Mouse (Mus musculus): ENCODE measurements at regions not wholly inside any gene's neighbourhood (a gene's known extent, or its start where the extent isn't known, plus 50 kb on each side); places are given as distances from the start of the nearest gene placed in this dataset. TPM values are rescaled to one million over a fixed set of nuclear protein-coding genes. Genes with fewer than 3 reads are reported as not detected.

GRCm38 (mm10) chr1:73070126-73070525, 54.4 kb upstream of the Tnp1 start:
- 46% methylated on average over 2 of the region's 2 CpGs for WGBS
- Histone ChIP-seq H3K27me3 (replicated peaks; ENCODE audit: control insufficient read depth, insufficient read depth, low read length) (no peaks in the 10 kb centered on the region), H3K4me2 (ENCODE audit: low read depth, low read length) (no peak overlapping the region), H3K4me3 (ENCODE audit: low read length) (no peak overlapping the region), H3K27ac (ENCODE audit: low read length) (no peak overlapping the region), H3K9me3 (ENCODE audit: control insufficient read depth, low read length) (no peaks in the 10 kb centered on the region), H3K9ac (ENCODE audit: low read depth, low read length) (no peak overlapping the region), H3K36me3 (ENCODE audit: control insufficient read depth, insufficient read depth, low read length) (no peaks in the 10 kb centered on the region), H3K4me1 (ENCODE audit: control insufficient read depth, insufficient read depth, low read length) (no peaks in the 10 kb centered on the region)
- ATAC-seq = no peak

Small RNAs in the stretch of these regions (microRNA-seq; reads per million reads assigned to microRNA genes)
- gene Mir6351 = not detected
